Mouse (Mus musculus): Measurements from ENCODE around the gene Glp2r.

Gene Glp2r

GRCm38 (mm10) chr11:67633620-67634229 lies 137.2 kb downstream of the Glp2r start:
- no peak for DNase-seq

DNA sequence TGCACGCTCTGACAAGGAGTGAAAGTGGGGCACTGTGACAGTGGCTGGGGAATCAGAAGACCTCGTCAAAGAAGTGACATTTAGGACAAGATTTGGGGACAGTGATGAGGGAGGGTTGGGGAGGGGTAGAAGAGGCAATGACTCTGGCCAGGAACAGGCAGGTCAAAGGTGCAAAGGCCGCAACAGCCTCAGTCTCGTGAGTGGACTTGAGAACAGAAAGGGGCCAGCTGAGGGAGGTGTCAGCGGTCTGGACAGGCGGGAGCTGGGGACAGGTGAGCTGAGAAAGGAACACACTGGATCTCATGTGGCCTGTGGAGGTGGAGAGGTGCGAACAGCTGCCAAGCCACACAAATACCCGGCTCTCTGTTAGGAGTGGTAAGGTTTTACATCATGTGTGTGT lies 138.0 kb downstream of the Glp2r start:
- DNase-seq: no peak

DNA sequence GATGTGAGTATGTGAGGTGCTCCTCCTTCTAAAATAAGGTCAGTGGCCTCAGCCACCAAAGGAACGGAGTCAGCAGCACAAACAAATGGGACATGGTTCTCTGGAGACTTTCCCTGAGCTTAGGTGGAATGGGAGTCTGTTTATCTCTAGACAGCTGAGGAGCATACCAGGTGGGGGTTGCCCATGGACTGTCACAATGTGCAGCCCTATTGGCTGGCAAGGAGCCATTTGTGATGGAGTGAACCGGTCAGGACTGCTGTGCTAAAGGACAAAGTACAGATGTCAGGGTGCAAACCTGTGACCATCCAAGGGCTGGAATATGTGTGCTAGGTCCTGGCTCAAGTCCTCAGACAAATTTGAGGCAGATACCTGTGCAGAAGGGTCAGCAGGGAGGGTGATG lies 142.4 kb downstream of the Glp2r start:
- no peak for DNase-seq

DNA sequence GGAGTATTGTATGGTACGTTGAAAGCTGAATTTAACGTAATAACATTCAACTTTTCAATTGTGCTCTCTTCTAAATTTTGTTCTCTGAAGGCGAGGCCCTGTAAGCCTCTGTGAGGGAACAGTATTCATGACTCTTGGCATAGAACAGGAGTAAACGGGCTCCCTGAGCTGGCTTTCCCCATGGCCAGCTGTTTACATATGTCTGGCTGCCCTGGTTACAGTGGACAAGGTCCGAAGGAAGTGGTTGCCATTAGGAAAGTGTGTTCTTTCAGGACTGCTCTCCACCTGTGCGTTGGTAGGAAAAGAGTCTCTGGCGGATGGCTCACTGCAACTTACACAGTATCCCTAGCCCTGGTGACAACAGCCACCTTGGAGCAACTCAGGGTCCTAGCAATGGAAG lies 143.8 kb downstream of the Glp2r start:
- DNase-seq: no peak

GRCm38 (mm10) chr11:67622340-67622739 lies 148.6 kb downstream of the Glp2r start:
- no peak for DNase-seq

GRCm38 (mm10) chr11:67616557-67617239 lies 154.3 kb downstream of the Glp2r start:
- peak; percentile 65 to 68 for DNase-seq

DNA sequence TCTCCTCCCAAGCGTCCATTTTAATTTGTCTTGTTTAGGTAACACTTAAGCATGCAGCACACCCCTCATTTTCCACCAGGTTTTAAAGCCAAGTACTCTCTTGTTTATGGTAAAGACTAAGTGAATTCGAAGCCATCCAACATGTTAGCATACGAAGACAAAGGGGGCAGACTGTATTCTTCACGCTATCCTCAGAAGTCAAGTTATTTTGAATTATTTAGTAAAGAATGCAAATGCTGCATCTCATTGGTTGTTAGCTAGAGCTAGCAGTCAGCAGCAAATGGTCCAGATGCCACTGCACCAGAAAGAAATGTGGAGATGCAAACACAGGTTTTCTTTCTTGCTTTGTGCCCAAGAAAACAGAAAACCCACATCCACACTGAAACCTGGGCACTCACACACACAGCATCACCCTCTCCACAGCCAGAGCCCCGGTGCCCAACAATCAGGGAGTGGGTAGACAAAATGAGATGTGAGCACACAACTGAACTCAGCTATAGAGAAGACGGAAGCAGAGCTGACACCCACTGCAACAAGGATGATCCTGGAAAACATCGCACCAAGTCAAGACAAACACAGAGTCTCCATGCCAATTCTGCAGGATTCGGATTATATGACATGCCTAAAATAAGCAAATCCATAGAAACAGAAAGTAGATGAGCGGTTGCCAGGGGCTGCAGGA lies 158.7 kb downstream of the Glp2r start:
- DNase-seq: no peak
